Mouse (Mus musculus): Measurements from ENCODE around the gene Lrfn1.

Gene Lrfn1

DNA sequence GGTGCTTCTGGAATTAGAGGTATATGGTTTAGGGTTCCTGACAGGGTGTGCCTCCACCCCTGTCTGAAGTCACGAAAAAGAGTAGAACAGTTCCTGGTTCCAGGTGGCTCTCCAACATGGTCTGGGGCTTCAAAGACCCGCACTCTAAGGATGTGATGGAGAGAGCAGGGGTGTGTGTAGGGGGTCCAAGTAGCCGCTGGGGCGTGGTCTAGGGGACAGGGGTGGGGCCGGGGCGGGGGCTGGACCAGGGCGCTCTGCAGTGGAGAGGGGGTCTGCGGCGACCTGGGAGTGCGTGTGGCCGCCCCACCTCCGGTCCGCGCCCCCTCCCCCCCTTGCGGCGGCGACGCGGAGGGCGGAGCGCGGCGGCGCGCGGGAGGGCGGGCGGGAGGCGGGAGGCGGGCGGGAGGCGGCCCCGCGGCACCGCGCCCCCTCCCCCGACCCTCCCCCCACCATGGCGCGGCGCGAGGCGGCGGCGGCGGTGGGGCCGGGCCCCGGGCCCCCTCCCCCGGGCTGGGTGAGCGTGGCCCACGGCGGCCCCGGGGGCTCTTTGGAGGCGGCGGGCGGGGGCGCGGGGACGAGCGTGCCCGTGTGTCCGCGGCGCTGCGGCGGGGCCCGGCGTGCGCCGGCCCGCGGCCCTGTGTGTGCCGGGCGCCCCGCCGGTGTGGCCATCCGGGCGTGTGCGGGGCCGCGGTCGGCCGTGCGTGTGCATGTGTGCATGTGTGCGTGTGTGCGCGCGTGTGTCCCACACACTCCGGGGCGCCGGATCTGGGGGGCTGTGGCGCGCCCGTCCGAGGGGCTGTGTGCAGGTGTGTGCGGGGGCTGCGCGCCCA, at the start of gene Lrfn1:
Lrfn1 (plus strand) TSS at position 450 of the 830 bp plus-strand sequence.
- peak; percentile 49 for DNase-seq (ENCODE audit: low read depth, low spot score)

GRCm38 (mm10) chr7:28410841-28411475, 40.8 kb upstream of the Lrfn1 start:
- no peak for DNase-seq (ENCODE audit: low read depth, low spot score)

- DNase-seq (ENCODE audit: low read depth, low spot score): peak; percentile 41
Observed at GRCm38 (mm10) chr7:28412826-28413225, 39.0 kb upstream of the Lrfn1 start.

- DNase-seq (ENCODE audit: low read depth, low spot score): no peak
Observed at GRCm38 (mm10) chr7:28417368-28417767, 34.4 kb upstream of the Lrfn1 start.

- DNase-seq (ENCODE audit: low read depth, low spot score): no peak
Observed at GRCm38 (mm10) chr7:28418096-28418670, 33.6 kb upstream of the Lrfn1 start.

GRCm38 (mm10) chr7:28419416-28419815, 32.4 kb upstream of the Lrfn1 start:
- DNase-seq (ENCODE audit: low read depth, low spot score): no peak

GRCm38 (mm10) chr7:28423018-28423417, 28.8 kb upstream of the Lrfn1 start:
- no peak for DNase-seq (ENCODE audit: low read depth, low spot score)

DNA sequence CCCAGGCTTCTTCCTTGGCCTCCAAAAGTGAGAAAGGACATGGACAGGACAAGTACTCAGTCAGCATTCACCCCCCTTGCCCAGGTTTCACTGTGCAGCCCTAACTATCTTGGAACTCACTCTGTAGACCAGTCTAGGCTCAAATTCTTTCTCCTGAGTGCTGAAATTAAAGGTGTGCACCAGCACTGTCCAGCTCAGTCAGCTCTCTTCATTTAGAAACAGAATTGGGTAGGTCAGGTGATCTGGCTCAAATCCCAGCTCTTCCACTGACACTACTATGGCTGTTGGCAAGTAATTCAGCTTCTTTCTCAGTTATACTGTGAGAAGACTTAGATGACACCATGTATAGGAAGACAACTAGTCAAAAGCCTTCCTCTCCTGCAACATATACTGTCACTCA, 24.0 kb upstream of the Lrfn1 start:
- no peak for DNase-seq (ENCODE audit: low read depth, low spot score)

GRCm38 (mm10) chr7:28430512-28430911, 21.3 kb upstream of the Lrfn1 start:
- DNase-seq (ENCODE audit: low read depth, low spot score): no peak

DNA sequence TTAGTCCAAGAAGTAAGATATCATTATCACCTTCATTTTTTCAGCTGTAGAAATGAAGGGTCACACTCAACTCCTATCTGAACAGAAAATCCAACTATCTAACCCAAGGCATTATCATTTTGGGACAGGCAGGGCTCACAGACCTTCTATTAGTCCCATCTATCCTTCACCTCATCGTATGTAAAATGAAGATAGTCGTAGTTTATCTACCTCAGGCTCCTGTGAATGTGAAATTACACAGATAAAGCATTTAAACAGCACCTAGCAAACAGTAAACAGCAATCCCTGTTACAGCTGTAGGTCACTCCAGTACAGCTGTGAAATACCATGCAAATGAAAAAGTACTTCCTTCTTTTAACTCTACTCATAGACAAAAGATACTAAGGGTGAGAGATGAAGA, 19.5 kb upstream of the Lrfn1 start:
- no peak for DNase-seq (ENCODE audit: low read depth, low spot score)

- DNase-seq (ENCODE audit: low read depth, low spot score): no peak
Observed at GRCm38 (mm10) chr7:28435660-28436259, 16.0 kb upstream of the Lrfn1 start.

- peak; percentile 100 for DNase-seq (ENCODE audit: low read depth, low spot score)
Observed at GRCm38 (mm10) chr7:28436271-28436904, 15.4 kb upstream of the Lrfn1 start.

- peak; percentile 93 for DNase-seq (ENCODE audit: low read depth, low spot score)
Observed at GRCm38 (mm10) chr7:28436932-28437570, 14.7 kb upstream of the Lrfn1 start, which contains the start of gene Gmfg. Gmfg (plus strand) TSS chr7:28437447.

GRCm38 (mm10) chr7:28437964-28438363, 13.8 kb upstream of the Lrfn1 start:
- DNase-seq (ENCODE audit: low read depth, low spot score): no peak

DNA sequence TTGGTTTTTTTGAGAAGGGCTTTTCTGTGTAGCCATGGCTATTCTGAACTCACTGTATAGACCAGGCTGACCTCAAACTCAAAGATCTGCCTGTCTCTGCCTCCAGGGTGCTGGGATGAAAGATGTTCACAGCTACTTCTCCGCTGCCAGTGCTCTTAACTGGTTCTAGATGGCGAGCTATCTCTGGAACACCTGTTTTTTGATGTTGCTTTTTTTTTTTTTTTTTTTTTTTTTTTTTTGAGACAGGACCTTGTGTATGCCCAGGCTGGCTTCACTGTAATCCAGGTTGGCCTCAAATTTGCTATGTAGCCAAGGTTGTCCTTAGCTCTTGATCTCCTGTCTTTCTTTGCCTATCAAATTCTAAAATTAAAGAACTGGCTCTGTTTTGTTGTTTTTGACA, 13.0 kb upstream of the Lrfn1 start:
- DNase-seq (ENCODE audit: low read depth, low spot score): no peak

DNA sequence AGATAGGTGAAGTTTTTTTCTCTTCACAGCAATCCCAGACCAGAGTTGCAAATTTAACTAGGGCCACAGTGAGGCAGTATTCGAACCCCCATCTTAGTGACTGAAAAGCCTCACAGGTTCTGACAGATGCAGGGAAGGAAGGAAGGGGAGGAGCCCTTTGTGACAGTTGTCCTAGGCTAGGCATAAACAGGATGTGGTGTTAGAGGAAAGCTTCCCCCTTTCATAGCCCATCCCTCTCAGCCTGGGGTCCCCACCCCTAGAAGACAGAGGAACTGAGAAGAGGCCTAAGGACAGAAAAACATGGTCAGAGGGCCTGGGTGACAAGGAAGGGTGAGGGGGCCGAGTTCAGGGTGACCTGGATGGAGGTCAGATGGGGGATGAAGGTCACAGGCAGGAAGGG, 11.0 kb upstream of the Lrfn1 start:
- DNase-seq (ENCODE audit: low read depth, low spot score): peak; percentile 88

DNA sequence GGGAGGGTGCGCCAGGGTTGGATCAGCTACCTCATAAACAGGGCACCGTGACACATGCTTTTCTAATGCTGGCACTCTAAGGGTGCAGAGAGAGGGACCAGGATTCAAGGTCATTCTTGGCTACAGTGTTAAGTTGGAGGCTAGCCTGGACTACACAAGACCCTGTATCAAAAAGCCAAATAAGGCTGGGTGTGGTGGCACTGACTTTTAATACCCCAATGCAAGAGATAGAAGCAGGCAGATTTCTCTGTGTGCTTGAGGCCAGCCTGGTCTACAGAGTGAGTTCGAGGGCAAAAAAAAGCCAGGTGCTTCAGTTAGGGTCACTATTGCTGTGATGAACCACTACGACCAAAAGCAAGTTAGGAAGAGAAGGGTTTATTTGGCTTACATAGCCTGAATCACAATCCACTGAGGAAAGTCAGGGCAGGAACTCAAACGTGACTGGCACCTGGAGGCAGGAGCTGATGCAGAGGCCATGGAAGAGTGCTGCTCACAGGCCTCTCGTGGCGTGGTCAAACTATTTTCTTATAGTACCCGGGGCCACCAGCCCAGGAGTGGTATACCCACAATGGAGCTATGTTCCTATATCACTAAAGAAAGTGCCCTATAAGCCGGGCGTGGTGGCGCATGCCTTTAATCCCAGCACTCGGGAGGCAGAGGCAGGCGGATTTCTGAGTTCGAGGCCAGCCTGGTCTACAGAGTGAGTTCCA, 9.8 kb upstream of the Lrfn1 start:
- DNase-seq (ENCODE audit: low read depth, low spot score): no peak

DNA sequence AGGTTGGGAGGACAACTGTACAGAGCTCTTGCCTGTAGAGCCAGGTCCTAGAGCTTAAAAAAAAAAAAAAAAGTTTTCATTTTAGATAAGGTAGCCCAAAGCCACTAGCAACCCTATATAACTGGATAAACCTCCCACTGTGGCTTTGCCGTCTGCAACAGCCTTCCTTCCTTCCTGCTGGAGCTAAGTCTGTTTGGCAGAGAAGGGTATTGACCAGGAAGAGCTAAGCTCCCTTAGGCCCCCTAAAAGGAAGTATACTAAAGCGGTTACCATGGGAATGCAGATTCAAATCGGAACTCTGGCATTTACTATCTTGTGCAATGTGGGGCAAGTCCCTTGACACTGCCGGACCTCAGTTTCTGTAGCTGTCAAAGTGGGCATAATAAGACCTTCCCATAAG, 9.1 kb upstream of the Lrfn1 start:
- peak; percentile 39 for DNase-seq (ENCODE audit: low read depth, low spot score)

DNA sequence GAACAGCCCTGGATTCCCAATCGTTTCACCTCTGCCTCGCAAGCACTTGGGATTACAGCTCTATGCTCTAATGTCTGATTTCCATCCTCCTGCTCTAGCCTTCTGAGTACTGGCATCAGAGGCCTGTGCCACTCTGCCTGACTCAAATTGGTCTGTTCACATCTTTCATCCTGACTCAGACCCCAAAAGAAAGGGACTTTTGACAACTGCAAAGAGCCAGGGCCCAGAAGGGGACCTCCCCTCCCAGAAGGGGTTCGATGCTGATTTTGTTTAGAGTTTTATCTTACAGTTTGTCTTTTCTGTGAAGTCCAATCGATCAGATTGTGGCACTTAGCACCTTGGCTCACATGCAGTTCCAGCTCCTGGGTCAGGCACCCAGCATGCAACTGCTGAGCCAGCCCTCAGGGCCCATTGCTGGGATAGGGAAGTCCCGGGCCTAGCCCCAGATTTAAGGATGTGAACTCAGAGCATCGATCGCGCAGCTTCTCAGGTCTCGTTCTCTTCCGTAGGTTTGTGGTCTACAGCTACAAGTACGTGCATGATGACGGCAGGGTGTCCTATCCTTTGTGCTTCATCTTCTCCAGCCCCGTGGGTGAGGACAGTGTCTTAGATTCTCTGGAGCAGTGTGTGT, 7.3 kb upstream of the Lrfn1 start:
- DNase-seq (ENCODE audit: low read depth, low spot score): peak; percentile 65

DNA sequence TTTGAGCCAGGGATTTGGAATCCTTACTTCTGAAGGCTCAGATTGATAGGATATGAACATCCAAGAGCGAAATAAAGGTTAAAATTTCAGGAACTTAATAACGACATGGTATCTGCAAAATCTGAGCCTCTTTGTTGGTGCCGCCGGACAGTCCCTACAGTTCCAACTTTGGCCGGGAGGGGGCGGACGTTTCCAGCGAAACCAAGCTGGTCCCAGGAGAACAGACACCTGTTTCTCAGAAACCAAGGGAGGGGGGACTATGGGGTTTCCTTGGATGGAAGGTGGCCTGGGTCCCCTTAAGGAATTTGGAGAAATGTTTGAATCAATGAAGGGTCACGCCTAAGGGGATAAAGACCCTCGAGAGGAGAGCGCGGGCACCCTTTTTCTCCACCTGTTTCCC, 5.3 kb upstream of the Lrfn1 start:
- DNase-seq (ENCODE audit: low read depth, low spot score): peak; percentile 86

Measured in CD4-positive, CD25-positive, alpha-beta regulatory T cell, adult 2 months (primary cell).